Mouse (Mus musculus): ENCODE data around the gene Rpusd3.

The Rpusd3 gene

GRCm38 (mm10) chr6:113429965-113430364, 10.8 kb upstream of the Rpusd3 start:
- DNase-seq (ENCODE audit: low spot score in 2 of 2): no peak

GRCm38 (mm10) chr6:113428006-113428405, 8.9 kb upstream of the Rpusd3 start:
- DNase-seq (ENCODE audit: low spot score in 2 of 2): no peak

- no peak for DNase-seq (ENCODE audit: low spot score in 2 of 2)
Measured at GRCm38 (mm10) chr6:113427397-113427796, 8.3 kb upstream of the Rpusd3 start.

- DNase-seq (ENCODE audit: low spot score in 2 of 2): no peak
Measured at GRCm38 (mm10) chr6:113426696-113427095, 7.6 kb upstream of the Rpusd3 start.

GRCm38 (mm10) chr6:113424187-113424586, 5.0 kb upstream of the Rpusd3 start:
- DNase-seq (ENCODE audit: low spot score in 2 of 2): no peak

GRCm38 (mm10) chr6:113423000-113423399, 3.9 kb upstream of the Rpusd3 start:
- no peak for DNase-seq (ENCODE audit: low spot score in 2 of 2)

GRCm38 (mm10) chr6:113418441-113419198, 520 bp downstream of the Rpusd3 start:
- DNase-seq (ENCODE audit: low spot score in 2 of 2): no peak

GRCm38 (mm10) chr6:113416416-113416815, 2.7 kb downstream of the Rpusd3 start:
- DNase-seq (ENCODE audit: low spot score in 2 of 2): no peak

GRCm38 (mm10) chr6:113410001-113410400, 9.1 kb downstream of the Rpusd3 start:
- no peak for DNase-seq (ENCODE audit: low spot score in 2 of 2)

- no peak for DNase-seq (ENCODE audit: low spot score in 2 of 2)
Measured at GRCm38 (mm10) chr6:113406683-113407082, 12.5 kb downstream of the Rpusd3 start.

GRCm38 (mm10) chr6:113405483-113405882, 13.7 kb downstream of the Rpusd3 start:
- peak; percentile 61 to 82 for DNase-seq (ENCODE audit: low spot score in 2 of 2)

GRCm38 (mm10) chr6:113404649-113405448, 14.3 kb downstream of the Rpusd3 start:
- DNase-seq (ENCODE audit: low spot score in 2 of 2): no peak

- DNase-seq (ENCODE audit: low spot score in 2 of 2): no peak
Measured at GRCm38 (mm10) chr6:113402094-113402493, 17.0 kb downstream of the Rpusd3 start.

GRCm38 (mm10) chr6:113396270-113397030, 22.7 kb downstream of the Rpusd3 start:
- DNase-seq (ENCODE audit: low spot score in 2 of 2): no peak

GRCm38 (mm10) chr6:113395501-113395900, 23.6 kb downstream of the Rpusd3 start:
- DNase-seq (ENCODE audit: low spot score in 2 of 2): no peak

- DNase-seq (ENCODE audit: low spot score in 2 of 2): no peak
Measured at GRCm38 (mm10) chr6:113394811-113395210, 24.3 kb downstream of the Rpusd3 start.

- DNase-seq (ENCODE audit: low spot score in 2 of 2): no peak
Measured at GRCm38 (mm10) chr6:113393951-113394350, 25.2 kb downstream of the Rpusd3 start.

- DNase-seq (ENCODE audit: low spot score in 2 of 2): no peak
Measured at GRCm38 (mm10) chr6:113392387-113393071, 26.6 kb downstream of the Rpusd3 start.

GRCm38 (mm10) chr6:113392015-113392386, 27.1 kb downstream of the Rpusd3 start:
- DNase-seq (ENCODE audit: low spot score in 2 of 2): no peak

GRCm38 (mm10) chr6:113390715-113391114, 28.4 kb downstream of the Rpusd3 start:
- no peak for DNase-seq (ENCODE audit: low spot score in 2 of 2)

- DNase-seq (ENCODE audit: low spot score in 2 of 2): no peak
Measured at GRCm38 (mm10) chr6:113388960-113389359, 30.2 kb downstream of the Rpusd3 start, which contains the start of gene Ttll3. Ttll3 (plus strand) TSS chr6:113389260.

- DNase-seq (ENCODE audit: low spot score in 2 of 2): no peak
Measured at GRCm38 (mm10) chr6:113386025-113386424, 33.1 kb downstream of the Rpusd3 start.
